Mouse (Mus musculus) urinary bladder, postnatal 10 days (tissue): ENCODE measurements around the gene Cybc1.

Source experiments
- DNase-seq: peaks from one replicate; pipeline ENCODE4 v3.0.0; 2022; ENCODE audit warnings: low spot score

Cybc1 gene

DNA sequence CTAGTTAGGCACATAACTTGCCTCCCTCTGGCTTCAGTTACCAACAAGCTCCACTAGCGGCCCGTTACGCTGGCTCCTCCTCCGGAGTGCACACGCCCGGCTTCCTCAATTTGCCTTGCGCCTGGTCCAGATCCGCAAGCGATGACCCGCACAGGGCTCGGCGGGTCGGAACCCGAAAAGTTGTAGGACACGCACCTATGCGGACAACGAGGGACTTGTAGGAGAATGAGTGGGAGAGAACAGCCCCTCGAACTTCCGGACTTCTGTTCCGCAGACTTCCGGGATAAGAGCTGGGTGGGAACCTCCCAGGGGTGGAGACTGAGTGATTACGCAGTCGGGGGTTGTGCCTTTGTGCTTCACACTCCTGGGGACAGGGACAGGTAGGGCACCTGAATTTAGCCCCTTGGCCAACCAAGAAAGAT, at the start of gene Cybc1:
Gene Cybc1, minus strand, starts transcription at position 305 of the 422 bp plus-strand sequence.
- no peak for DNase-seq

DNA sequence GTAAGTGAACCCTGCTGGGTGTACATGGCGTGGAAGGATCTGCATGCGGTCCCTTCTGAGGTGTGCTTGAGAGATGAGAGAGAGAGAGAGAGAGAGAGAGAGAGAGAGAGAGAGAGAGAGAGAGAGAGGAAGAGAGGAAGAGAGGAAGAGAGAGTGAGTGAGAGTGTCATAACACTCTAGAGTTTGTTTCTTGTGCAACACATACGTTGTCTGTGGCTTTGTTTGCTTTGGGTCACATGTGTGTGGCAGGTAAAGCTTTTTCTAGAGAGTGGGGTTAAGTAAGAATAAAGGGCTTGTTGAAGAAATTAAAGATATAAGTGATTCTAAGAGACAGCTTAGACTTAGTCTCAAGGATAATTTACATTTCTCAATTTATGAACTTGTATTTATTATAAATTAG, 48.9 kb upstream of the Cybc1 start:
- DNase-seq, result no peak

DNA sequence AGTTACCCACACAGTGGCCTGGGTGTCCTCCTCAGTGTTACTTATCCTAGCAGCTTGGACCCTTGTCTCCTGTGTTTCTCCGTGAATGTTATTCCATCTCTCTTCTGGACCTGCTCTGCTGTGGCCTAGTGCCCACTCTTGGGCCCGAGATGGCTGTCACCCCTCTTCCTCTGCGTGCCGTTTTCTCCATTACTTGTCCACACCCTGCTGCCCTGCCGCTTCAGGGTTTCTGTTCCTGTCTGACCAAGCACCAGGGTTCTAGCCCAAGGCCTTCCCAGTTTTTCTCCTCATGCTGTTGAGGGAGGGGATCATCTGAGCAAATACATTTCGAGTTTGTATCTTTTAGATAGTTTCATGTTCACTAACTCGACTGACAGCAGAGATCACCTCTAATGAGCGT, 48.4 kb upstream of the Cybc1 start:
- no peak for DNase-seq

DNA sequence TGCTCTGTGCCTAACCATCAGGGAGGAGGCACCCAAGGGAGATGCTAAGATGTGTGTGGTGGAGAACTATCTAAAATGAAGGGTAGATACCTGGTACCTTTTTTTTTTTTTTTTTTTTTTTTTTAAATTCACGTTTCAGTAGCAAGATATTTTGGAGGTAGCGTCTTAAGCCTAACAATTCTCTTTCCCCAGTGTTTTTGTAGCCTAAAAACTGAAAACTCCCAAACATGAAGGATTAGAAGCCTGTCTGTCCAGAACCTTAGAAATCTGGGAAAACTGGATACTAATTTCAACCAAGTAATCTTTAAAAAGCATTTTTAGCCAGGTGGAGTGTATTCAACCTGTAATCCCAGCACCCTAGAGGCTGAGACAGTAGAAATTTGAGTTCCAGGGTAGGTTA, 32.0 kb upstream of the Cybc1 start:
- no peak for DNase-seq

DNA sequence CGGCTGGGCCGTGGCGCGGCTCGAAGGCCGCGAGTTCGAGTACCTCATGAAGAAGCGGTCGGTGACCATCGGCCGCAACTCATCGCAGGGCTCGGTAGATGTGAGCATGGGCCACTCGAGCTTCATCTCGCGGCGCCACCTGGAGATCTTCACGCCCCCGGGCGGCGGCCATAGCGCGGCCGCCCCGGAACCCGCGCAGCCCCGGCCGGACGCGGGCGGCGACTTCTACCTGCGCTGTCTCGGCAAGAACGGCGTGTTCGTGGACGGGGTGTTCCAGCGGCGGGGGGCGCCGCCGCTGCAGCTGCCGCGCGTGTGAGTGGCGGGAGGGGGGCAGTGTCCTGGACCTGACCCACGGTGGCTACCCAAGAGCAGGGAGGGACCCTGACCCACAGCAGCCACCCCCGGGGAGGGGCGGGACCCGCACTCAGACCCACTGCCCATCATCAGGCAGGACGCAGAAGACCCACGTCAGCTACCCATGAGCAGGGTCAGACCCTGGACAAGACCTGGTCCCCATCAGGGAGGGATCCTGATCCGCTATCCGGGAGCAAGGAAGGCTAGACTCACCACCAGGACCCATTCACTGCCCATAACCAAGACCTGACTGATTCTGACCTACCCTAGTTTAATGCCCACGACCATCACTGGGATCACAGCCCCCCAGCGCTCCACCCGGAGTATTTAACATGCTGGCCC, 31.2 kb upstream of the Cybc1 start:
- no peak for DNase-seq

DNA sequence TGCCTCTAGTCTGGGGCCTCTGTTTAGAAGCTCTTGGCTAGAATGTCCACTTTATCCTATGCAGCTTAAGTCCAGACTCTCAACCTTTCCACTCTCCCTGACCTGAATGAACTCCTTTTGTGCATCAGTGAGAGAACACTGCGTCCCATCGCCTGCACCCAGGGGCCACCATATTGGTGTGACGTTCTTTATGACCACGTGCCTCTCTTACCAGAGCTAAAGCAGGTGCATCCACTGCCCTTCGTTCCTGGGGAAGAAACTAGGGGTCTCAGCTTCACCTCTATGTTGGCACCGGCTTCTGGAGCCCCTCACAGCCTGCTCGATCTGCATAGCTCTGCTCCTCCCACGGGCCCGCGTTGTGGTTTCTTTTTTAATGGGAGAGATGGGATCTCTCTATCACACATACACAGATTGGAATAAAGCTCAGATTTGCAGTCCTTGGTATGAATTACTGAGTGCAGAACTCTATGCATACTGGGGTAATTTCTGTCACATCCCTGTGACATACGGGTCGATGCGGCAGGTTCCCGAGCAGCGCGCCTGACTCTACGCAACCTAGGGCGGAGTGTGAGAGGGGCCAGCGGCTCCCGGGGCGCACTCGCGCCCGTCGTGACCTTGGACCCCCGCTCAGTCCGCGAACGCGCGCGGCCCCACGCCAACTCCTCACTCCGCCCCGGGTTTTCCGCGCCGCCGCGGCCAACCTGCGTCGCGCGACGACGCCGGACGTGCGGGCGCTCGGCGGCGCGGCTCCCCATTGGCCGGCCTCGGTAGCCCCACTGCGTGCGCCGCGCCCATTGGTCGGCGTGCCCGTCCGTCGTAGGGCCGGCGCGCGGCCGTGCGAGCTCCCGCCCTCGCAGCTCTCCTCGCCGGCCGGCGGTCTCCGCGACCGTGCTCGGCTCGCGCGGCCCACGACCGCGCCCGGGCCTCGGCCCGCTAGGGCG, 30.3 kb upstream of the Cybc1 start, which contains the start of gene Foxk2:
Gene Foxk2, plus strand, starts transcription at position 831 of the 941 bp plus-strand sequence.
- peak; percentile 73 for DNase-seq

DNA sequence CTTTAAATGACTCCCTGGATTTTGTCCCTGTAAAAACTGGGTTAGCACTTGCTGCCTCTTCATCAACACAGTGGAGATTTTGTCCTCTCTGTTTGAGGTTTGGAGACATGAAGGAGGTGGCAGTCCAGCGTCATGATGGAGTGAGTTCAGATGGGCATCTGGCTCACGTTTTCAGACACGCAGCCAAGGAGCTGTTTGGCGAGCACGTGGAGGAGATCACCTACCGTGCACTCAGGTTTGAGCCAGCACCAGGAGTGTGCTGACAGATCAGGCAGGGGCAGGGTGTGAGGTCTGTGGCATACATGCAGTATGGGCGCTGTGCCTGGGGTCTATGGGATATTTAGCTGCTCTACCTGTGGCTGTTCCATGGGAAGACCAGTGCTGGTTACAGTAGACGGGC, 21.1 kb upstream of the Cybc1 start:
- no peak for DNase-seq

DNA sequence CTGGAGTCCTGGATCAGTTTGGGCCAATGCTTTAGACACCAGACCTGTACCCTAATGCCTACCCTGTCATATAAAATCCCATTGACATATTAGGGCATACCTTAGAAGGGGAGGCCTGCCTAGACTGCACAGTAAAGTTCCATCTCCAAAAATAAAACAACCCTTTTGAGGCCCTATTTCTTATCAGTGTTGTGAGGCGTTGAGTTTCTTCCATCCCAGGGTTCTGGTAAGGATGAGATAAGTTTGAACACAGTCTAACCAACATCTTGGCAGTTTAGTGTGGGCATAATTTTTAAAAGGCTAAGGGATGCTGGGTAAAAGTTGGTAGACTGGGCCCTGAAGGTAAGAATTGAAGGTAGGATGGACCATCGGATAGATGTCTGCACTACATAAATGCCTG, 10.5 kb upstream of the Cybc1 start:
- DNase-seq, result no peak

DNA sequence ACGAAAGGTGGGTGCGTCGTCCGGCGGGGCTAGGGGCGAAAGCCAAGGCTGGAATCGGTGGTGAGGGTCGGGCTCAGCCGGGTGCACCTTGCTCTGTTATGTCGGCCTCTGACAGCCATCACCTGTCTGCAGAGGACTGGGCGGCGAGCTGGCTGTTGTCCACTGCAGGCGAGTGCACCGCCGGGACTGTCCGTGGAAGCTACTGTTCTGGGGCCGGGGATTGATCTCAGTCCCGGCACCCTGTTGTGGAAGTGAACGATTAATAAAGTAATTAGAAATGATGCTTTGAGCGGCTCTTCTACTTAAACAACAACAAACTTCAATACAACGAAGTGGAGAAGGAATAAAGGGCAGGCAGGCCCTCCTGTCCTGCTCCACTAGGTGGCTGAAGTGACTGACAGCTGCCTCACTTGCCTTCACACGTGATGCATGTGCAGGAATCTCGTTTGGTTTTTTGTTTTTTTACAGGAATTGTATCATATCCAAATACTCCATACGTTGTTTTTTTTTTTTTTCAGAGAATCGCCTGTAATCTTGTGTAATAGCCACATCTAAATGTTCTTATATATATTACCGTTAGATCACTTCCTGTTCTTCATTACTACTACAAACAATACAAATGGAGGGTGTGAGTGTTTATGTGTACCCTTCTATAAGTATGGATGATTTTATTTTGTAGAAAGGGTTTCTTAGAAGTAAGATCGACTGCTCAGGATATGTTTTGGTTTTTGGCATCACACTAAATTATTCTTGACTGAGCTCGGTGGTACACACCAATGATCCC, 8.4 kb upstream of the Cybc1 start:
- DNase-seq, result no peak

DNA sequence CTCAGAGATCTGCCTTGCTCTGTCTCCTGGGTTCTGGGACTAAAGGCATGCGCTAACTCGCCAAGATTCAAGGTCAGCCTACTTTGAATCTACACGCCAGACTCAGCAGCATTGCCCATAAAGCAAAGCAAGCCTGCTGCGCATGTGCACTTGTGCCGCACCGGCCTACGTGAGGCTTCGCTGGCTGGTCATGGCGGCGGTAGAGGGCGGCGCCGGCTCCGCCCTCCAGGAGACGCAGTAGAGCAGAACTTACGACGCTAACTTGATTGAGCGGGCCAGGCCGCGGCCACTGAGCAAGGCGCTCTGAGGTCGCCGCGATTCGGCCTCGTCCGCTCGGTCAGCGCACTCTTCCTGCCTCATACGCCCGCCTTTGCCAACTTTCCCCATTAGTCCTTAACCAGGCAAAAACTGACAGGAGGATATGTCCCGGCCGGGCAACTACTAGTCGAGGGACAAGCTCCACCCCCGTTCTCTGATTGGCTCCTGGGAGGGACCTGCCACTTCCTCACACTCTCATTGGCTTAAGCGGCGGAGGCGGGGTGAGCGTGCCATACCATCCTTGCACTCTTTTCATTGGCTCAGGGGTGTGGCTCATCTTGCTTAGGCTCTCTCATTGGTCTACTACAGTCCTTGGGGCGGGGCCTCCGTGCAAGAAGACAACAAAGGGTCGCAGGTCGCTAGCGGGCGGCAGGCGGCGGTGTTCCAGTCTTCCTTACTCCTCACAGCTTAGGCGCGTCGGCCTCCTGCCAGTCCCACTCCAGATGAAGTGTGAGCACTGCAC, 7.6 kb upstream of the Cybc1 start, which contains the start of gene Narf:
Gene Narf, plus strand, starts transcription at position 690 of the 781 bp plus-strand sequence.
- peak; percentile 89 for DNase-seq

DNA sequence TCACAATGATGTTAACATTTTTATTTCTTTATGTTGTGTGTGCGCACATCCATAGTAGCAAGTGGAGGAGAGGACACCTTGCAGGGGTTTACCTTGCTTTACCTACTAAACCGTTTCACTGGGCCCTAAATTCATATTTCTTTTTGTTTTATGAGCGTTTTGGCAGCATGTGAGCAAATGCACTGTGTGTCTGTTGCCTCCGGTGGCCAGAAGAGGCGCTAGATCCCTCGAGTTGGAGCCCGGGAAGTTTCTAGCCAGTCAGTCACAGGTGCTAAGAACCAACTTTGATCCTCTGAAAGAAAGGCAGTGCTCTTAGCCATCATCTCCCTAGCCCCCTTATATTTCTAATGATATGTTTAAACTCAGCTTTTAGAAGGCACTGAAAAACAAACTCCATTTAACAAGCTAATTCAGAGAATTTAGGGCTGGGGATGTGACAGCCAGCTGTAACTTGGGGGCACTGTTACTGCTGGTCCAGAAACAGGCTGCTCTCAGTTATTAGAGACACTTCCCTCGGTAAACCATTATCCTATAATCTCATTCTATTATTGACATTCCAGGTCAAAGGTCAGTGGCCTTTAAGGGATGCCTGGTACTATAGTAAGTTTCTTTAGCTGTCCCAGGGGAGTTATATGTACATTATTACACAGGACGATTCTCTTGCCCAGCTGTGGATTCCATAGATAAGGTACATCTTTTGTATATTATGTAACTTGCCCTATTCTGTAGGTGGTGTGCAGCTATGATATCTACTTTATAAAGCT, 6.5 kb upstream of the Cybc1 start:
- no peak for DNase-seq

DNA sequence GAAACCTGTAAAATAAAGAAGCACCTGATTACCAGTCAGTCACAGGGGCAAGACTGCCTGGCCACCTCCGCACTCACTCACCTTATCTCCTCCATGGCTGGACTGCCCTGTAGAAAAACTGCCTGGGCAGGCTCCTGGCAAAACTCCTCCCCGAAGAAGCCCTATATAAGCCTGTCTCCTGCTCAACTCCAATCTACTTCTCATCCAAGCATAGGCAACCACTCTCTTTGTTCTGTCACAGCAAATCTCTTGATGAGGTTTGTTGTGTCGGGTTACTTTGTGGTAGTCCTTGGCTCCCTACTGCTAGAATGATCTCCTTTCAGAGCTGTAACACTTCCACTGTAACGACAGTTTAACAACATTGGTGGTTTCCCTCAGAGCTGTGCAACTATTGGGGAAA, 3.6 kb upstream of the Cybc1 start:
- no peak for DNase-seq

DNA sequence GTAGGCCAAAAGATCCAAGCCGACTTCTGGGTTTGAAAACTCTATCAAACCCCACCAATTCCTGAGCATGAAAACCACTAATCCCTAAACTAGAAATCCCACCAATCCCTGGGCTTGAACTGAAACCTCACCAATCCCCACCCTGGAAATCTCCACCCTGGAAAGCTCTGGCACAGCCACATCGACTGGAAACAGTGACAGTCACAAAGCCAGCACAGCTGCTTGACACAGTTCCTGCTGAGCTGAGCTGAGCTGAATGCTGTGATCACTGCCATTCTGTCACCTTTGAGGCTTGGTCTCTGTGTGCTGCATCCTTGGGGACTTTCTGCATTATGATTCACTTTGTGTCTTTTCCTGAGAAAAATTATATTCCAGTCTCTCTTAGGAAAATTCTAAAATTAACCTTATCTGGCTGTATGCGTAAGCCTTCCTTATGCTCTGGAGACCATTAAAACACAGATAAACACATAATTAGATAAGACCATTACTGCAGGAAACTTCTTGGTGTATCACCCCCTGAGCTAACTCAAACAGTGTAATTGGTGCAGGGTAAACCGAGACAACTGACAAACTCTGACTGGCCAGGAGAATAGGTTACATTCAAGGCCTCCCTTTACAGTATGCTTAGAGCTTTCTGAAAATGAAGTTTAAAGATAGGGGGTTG, 2.6 kb upstream of the Cybc1 start:
- no peak for DNase-seq

DNA sequence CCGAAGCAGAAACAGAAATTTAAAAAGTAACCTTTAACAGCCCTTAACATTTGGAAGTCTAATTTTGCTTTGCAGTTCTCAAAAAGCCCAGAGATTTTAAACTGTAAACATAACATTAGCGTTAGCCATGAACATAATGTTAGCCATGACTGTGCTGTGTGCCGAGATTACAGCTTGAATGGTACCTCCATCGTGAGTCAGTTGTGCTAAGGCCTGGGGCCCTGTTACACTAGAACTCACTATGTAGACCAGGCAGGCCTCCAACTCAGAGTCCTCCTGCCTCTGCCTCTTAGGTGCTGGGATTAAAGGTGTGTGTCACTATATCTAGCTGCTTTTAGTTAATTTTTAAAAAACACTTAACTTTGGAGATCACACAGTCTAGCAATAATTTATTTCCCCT, 2.1 kb upstream of the Cybc1 start:
- no peak for DNase-seq

DNA sequence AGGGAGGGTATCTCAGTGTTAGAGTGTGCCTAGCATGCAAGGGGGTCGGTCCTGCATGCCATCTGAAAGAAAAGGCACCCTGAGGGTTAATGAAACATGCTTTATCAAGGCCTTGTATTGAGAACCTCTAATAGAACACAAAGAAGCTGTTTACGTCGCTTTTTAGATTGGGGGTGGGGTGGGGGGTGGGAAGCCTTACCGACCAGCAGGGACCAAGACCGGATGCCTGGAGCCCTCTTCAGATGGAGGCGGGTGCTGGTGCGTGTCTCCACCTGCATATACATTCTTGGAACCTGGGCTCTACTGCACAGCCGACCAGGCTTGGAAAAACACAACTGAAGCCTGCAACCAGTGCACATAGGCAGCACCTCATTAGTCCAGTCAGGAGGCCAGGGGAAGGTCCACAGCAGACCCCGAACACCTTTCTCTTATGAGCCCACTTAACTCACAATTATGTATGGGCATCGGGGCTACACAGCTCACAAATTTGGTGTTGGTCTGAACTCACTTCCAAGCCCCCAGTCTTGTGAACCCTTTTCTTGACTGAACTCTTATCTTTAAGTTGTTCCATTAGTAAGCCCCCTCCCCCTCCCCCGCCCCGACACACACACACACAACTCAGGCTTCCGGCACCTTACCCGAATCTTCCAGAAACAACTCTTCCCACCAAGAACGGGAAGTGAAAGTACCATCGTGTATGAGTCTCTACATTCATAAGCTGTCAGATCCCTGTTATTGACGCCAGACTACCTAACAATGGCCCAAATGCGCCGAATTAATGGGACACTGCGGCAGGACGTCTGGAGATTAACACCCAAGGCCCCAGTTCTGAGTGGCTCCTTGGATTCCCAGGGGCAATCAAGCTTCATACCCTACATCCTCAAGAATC, 749 bp downstream of the Cybc1 start:
- DNase-seq, result no peak

DNA sequence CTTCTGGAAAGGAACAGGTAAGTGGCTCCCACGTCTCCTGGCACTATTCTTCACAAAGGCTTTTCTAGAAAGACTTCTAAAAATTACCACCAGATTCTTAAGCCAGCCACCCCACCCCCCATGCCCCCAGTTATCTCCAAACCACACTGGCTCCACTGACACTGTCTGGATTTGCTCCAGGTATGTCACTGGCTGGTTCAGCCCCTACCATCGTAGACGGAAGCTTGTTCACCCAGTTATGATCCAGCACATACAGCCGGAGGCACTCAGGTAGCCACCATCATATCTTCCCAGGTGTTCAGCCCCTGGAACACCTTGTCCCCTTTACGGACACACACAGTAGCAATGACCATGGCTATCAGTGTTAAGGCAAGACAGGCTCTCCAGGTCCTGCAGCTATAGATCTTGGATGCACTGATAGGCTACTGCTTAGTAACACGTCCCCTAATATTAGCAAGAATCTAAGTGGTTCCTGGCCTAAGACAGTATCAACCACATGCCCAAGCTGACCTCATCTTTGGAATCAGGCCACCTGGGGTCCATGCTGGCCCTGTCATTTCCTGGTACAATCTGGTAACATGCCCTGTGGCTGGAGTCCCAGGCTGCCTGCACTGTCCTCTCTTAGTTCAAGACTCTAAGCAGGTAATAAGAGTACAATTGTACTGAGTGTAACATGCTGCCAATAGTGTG, 7.7 kb downstream of the Cybc1 start:
- DNase-seq, result no peak

DNA sequence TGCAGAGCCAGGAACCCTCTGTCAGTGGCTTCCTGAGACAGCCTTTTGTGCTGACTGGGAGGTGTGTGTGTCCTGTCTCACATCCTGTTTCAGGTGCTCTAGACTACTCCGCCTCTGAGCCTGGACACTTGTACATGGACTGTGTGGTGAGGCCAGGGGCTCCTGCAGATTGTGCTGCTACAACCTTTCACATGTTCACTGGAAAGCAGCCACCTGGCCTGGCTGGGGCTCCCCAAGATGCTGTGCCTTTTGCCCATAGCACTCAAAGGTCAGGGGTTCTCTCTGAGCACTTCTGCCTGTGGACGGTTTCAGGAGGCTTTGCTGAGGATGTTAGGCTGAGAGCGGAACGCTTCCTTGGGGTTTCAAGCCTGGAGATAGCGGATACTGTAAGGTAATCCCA, 8.4 kb downstream of the Cybc1 start:
- no peak for DNase-seq

DNA sequence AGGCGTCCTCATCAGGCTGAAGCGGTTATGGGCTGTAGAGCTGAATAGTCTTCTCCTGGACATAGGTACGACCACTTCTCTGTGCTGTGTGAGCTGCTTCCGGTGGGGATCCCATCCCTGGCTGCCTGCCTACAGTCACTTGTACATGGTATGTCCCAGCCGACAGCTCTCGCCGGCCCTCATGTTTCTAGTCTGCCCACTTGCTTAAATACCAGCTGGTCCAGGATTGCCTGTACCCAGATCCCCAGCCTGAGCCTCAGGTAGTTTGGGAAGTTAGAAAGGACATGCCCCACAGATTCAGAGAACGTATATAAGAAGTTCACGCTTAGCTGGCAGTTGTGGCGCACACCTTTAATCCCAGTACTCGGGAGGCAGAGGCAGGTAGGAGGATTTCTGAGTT, 9.3 kb downstream of the Cybc1 start:
- no peak for DNase-seq

DNA sequence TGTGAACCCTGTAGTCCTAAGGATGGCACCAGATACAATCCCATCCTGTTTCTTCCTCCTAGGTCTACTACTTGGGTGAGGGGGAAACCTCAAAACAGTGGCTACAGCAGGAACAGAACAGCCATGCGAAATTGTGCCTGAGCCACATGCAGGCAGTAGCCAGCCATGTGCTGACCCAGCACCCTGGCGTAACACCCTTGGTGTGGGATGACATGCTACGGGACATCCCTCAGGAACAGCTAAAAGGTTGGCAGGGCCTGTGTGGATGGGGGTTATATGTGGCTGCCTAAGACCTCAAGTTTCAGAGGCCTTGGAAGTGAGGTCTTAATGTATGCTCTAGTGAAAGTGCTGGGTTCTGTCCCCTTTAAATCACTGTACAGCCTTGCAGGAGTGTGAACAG, 12.3 kb downstream of the Cybc1 start:
- DNase-seq, result no peak
